ENCODE assay signal across 20 mouse cellular contexts in genomic region chr19:47780972-47781371, GRCm38 (mm10). TPM values are rescaled to one million over a fixed set of nuclear protein-coding genes. Genes with fewer than 3 reads are reported as not detected.
DNase-seq lines count a peak whose midpoint lies in the region; TF ChIP-seq lines count a peak whose summit lies in the region.
"Had no signal": no experiment of that assay in that cellular context is flagged by ENCODE, and none has a peak within 500 bp of the region (broad histone marks: within the 10 kb centered on the region; RNA-seq: fewer than 3 reads in every experiment).

No protein-coding gene starts in this region.

- H3K27ac ChIP-seq in left cerebral cortex, adult 2 months, result no peak overlapping the region
- H3K27ac ChIP-seq: embryonic facial prominence, embryonic 15.5 days; hindbrain, embryonic 13.5 days; limb, embryonic 12.5 days; midbrain, embryonic 12.5 days had no signal

- H3K9me3 ChIP-seq in E14TG2a.4 (ENCODE audit: low read length), result no peaks in the 10 kb centered on the region
- H3K9me3 ChIP-seq: embryonic facial prominence, embryonic 15.5 days; hindbrain, embryonic 13.5 days; limb, embryonic 12.5 days; midbrain, embryonic 12.5 days had no signal

- H3K4me1 ChIP-seq in E14TG2a.4 (replicated peaks; ENCODE audit: low read depth, low read length), result peaks cover 6% of the 10 kb centered on the region
- H3K4me1 ChIP-seq: embryonic facial prominence, embryonic 15.5 days; hindbrain, embryonic 13.5 days; limb, embryonic 12.5 days; midbrain, embryonic 12.5 days had no signal

- no peak for DNase-seq in left cerebral cortex, adult 2 months (ENCODE audit: extremely low spot score in 1 of 2, low spot score in 2 of 2)
- no peak for DNase-seq in left cerebral cortex, adult 18-20 months (ENCODE audit: low spot score in 2 of 2)
- DNase-seq in 416B (ENCODE audit: low read depth), result peak; percentile 13
- DNase-seq in R1 (ENCODE audit: low read depth, low spot score), result peak; percentile 62
- no peak for DNase-seq in heart, postnatal 10 days
- DNase-seq in adipocyte (ENCODE audit: low spot score), result no peak
- DNase-seq: adrenal gland, postnatal 25 days; cerebellum, adult 8-10 months; cerebellum, postnatal 36 days; gastrocnemius, postnatal 14 days; heart, postnatal 36 days; kidney, adult 18-20 months; lung, adult 2 months; lung, postnatal 14 days; right cerebral cortex, postnatal 14 days had no signal

- TF ChIP-seq CTCF in left cerebral cortex, adult 2 months (IDR thresholded peaks at IDR 0.05), result peak; percentile 13
- TF ChIP-seq CTCF in E14TG2a.4 (conservative IDR thresholded peaks at IDR 0.05; ENCODE audit: low read length), result peak; percentile 38

- intact Hi-C loops in left cerebral cortex, adult 2 months (cut with DNase I), result no loop called here
- intact Hi-C loops in heart, postnatal 10 days (cut with DNase I), result no loop called here

- no peaks in the 10 kb centered on the region for H3K36me3 ChIP-seq in E14TG2a.4 (ENCODE audit: insufficient read depth, low read length)
- H3K36me3 ChIP-seq: embryonic facial prominence, embryonic 15.5 days; hindbrain, embryonic 13.5 days; limb, embryonic 12.5 days; midbrain, embryonic 12.5 days had no signal

- H3K27me3 ChIP-seq in E14TG2a.4 (ENCODE audit: insufficient read depth, low read length), result no peaks in the 10 kb centered on the region
- H3K27me3 ChIP-seq: embryonic facial prominence, embryonic 15.5 days; limb, embryonic 12.5 days; midbrain, embryonic 12.5 days had no signal

- no peak overlapping the region for H3K4me3 ChIP-seq in left cerebral cortex, adult 2 months
- H3K4me3 ChIP-seq in E14TG2a.4 (replicated peaks; ENCODE audit: low read length), result no peak overlapping the region
- H3K4me3 ChIP-seq: embryonic facial prominence, embryonic 15.5 days; hindbrain, embryonic 13.5 days; limb, embryonic 12.5 days; midbrain, embryonic 12.5 days had no signal

RNA-seq across cellular contexts. Expression of gene Sfr1, which starts 49.5 kb away (rescaled TPM):
- 10 to 100 TPM; 87.4 to 88.6 TPM for total RNA-seq in left cerebral cortex, adult 2 months (2021)
- total RNA-seq in left cerebral cortex, adult 18-20 months (2021), result 10 to 100 TPM; 89.3 to 91.6 TPM
- 10 to 100 TPM; 68.4 to 72.4 TPM for total RNA-seq in heart, postnatal 10 days (2021)

Comparison
In these comparisons a context has a peak if more than half of its experiments do, and no peak if none do; other contexts are left out.
1. DNase-seq: peak in 416B (single experiment) and R1 (single experiment); none in left cerebral cortex, adult 2 months (0 of 2), left cerebral cortex, adult 18-20 months (0 of 2), heart, postnatal 10 days (0 of 2) and adipocyte (single experiment).